Mouse (Mus musculus) intestine, embryonic 16.5 days (tissue): ENCODE data around the gene Gabarap. TPM values are rescaled to one million over a fixed set of nuclear protein-coding genes. Genes with fewer than 3 reads are reported as not detected.

Experiments used
- ATAC-seq: fragments of 200-750 bp; cut with Nextera tagmentation; 2 replicates; pipeline ENCODE4 v1.8.0; 2017; ENCODE audit warnings: moderate TSS enrichment, moderate library complexity
- H3K27ac ChIP-seq: fragments of 300-500 bp; sonication (generic); 2 replicates; pipeline ENCODE4 v1.5.1; 2014; ENCODE audit warnings: mild to moderate bottlenecking, low read length
- H3K27me3 ChIP-seq: fragments of 300-500 bp; sonication (generic); replicated peaks from 2 replicates; pipeline ENCODE4 v1.6.1; 2014; ENCODE audit warnings: low read length, control low read depth, mixed read lengths; ENCODE audit not compliant: control insufficient read depth, insufficient read depth
- H3K36me3 ChIP-seq: fragments of 300-500 bp; sonication (generic); 2 replicates; pipeline ENCODE4 v1.6.1; 2014; ENCODE audit warnings: low read length, control low read depth; ENCODE audit not compliant: control insufficient read depth, insufficient read depth
- H3K4me1 ChIP-seq: fragments of 300-500 bp; sonication (generic); 2 replicates; pipeline ENCODE4 v1.6.1; 2014; ENCODE audit warnings: low read length, control low read depth, mixed read lengths; ENCODE audit not compliant: control insufficient read depth, insufficient read depth
- H3K4me2 ChIP-seq: fragments of 300-500 bp; sonication (generic); 2 replicates; pipeline ENCODE4 v1.6.1; 2014; ENCODE audit warnings: low read depth, low read length, control low read depth
- H3K4me3 ChIP-seq: fragments of 300-500 bp; sonication (generic); 2 replicates; pipeline ENCODE4 v1.5.1; 2014; ENCODE audit warnings: mild to moderate bottlenecking, low read length
- H3K9ac ChIP-seq: fragments of 300-500 bp; sonication (generic); 2 replicates; pipeline ENCODE4 v1.6.1; 2014; ENCODE audit warnings: low read depth, low read length
- H3K9me3 ChIP-seq: fragments of 300-500 bp; sonication (generic); 2 replicates; pipeline ENCODE4 v1.6.1; 2016; ENCODE audit warnings: low read length, control low read depth; ENCODE audit not compliant: control insufficient read depth
- WGBS: fragments of 180-500 bp; shearing (Covaris S2); extraction: QIAGEN DNeasy Blood & Tissue Kit; methylation state at CpG from one replicate; pipeline ENCODE4 v1.1.7; 2014; 5-methylcytosine and 5-hydroxymethylcytosine counted together
- polyA plus RNA-seq: library from polyadenylated mRNA; unstranded; fragments of >200 nt; fragmentation: Nextera tagmentation; extraction: Ambion mirVana; gene quantifications from 2 replicates; pipeline ENCODE4 v1.2.1, GENCODE M21; 2015

Gabarap gene
- polyA plus RNA-seq, 1 experiment from 2014 or later = 639 TPM

- H3K4me2 ChIP-seq = peak overlapping the region; percentile 50
- 28% methylated on average over 17 of the region's 17 CpGs for WGBS
- H3K9ac ChIP-seq = peak overlapping the region; percentile 81
- peak overlapping the region; percentile 97 for H3K27ac ChIP-seq
- peaks cover 15% of the 10 kb centered on the region for H3K27me3 ChIP-seq
- H3K36me3 ChIP-seq = 0 out of 2 replicates have a peak, but pooled peaks cover 2% of the 10 kb centered on the region
- no peaks in the 10 kb centered on the region for H3K9me3 ChIP-seq
- peaks cover 12% of the 10 kb centered on the region for H3K4me1 ChIP-seq
- H3K4me3 ChIP-seq = peak overlapping the region; percentile 62
- ATAC-seq = no peak
These were observed 24.0 kb upstream of the Gabarap start for GRCm38 (mm10) chr11:69966860-69967517.

DNA sequence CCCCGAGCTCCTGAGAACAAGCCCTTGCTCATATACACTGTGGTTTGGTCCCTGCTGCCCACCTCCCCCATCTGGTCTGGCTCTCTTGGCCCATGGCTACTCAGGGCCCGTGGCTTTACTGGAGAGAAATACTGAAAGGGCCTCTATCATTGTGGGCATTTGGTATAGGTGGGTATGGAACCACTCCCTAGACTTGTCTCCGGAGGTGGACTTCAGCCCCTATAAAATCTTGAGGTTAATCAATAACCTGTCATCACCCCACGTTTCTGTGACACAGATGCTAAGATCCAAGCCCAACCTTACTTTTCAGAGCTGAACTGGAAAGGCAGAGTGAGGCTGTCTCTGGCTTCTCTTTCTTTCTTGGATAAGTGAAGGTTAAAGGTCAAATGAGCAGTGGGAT lies 22.1 kb upstream of the Gabarap start:
- peak overlapping the region; percentile 97 for H3K27ac ChIP-seq
- ATAC-seq = peak; percentile 66
- H3K9me3 ChIP-seq = no peaks in the 10 kb centered on the region
- H3K27me3 ChIP-seq = peaks cover 15% of the 10 kb centered on the region
- peak overlapping the region; percentile 50; the same call in 1 of the 2 replicates for H3K4me2 ChIP-seq
- H3K9ac ChIP-seq = peak overlapping the region; percentile 58
- peak overlapping the region; percentile 62 for H3K4me3 ChIP-seq
- 52% methylated on average over 4 of the region's 4 CpGs for WGBS
- peaks cover 12% of the 10 kb centered on the region for H3K4me1 ChIP-seq
- H3K36me3 ChIP-seq = 0 out of 2 replicates have a peak, but pooled peaks cover 2% of the 10 kb centered on the region

GRCm38 (mm10) chr11:69970222-69970621 lies 20.7 kb upstream of the Gabarap start:
- H3K27ac ChIP-seq = peak overlapping the region; percentile 97
- no peak overlapping the region; the same call in 1 of the 2 replicates for H3K9ac ChIP-seq
- H3K36me3 ChIP-seq = peaks cover 5% of the 10 kb centered on the region; the same call in 1 of the 2 replicates
- no peak overlapping the region for H3K4me2 ChIP-seq
- H3K9me3 ChIP-seq = no peaks in the 10 kb centered on the region
- H3K4me3 ChIP-seq = no peak overlapping the region
- peaks cover 6% of the 10 kb centered on the region for H3K27me3 ChIP-seq
- no peak for ATAC-seq
- WGBS = 61% methylated on average over 6 of the region's 6 CpGs
- H3K4me1 ChIP-seq = peaks cover 12% of the 10 kb centered on the region

DNA sequence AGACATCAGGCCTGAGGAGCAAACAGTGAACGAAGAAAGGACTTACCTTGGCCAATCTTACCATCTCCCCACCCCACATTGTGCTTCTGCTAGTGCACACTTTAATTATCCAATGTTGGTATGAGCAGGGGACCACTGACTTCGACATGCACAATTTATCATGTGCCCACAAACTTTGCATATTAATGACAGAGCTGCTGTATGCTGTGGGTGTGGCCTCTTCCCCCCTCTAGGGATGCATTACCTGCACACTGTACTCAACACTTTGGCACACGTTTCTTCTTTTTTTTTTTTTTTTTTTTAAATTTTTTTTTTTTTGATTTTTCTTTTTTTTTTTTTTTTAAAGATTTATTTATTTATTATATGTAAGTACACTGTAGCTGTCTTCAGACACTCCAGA lies 20.2 kb upstream of the Gabarap start:
- Histone ChIP-seq H3K4me3 (no peak overlapping the region), H3K27ac (peak overlapping the region; percentile 97), H3K9me3 (no peaks in the 10 kb centered on the region), H3K9ac (no peak overlapping the region; the same call in 1 of the 2 replicates), H3K4me2 (no peak overlapping the region), H3K4me1 (peaks cover 9% of the 10 kb centered on the region), H3K27me3 (0 out of 2 replicates have a peak, but pooled peaks cover 3% of the 10 kb centered on the region), H3K36me3 (peaks cover 5% of the 10 kb centered on the region; the same call in 1 of the 2 replicates)
- ATAC-seq = no peak
- 55% methylated on average over 3 of the region's 3 CpGs for WGBS

DNA sequence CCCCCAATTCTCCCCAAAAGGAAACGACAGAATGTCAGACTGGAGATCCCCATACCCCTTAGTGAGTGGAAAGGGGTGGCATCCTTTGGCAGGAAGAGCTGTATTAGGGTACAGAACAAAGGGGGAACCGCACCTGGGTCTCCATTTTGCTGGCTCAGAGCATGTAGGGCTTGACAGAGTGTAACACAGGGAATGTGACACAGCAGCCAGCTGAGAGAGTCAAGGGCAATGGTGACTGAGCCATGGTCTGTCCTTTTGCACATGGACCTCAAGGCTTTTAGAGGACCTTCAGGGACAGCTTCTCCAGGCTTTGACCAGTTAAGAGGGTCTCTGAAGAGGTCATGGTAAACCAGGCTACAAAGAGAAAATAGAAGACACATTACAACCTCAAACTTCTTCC lies 16.0 kb upstream of the Gabarap start:
- no peak for ATAC-seq
- Histone ChIP-seq H3K36me3 (peaks cover 7% of the 10 kb centered on the region; the same call in 1 of the 2 replicates), H3K4me3 (no peak overlapping the region), H3K27me3 (no peaks in the 10 kb centered on the region), H3K9ac (no peak overlapping the region), H3K27ac (no peak overlapping the region), H3K4me2 (no peak overlapping the region), H3K9me3 (no peaks in the 10 kb centered on the region), H3K4me1 (peaks cover 11% of the 10 kb centered on the region)
- WGBS = 93% methylated on average over 2 of the region's 2 CpGs

DNA sequence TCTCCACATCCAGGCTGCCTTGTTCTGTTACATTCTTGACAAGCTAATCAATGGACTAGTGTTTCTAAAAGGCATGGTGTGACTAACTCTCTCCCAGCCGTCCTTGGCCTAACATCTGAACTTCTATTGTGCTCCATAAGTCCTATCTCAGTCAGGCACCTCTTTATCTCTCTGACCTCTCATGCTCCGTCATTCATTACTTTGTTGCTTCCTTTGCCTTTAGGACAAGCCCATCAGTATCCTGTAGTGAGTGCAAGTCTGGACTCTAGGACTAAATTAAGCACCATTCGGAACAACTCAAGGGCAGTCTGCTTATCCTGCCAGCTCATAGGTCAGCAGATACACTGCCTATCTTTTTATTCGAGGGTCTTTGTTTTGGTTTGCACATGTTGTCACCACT lies 14.7 kb upstream of the Gabarap start:
- 73% methylated on average over 4 of the region's 4 CpGs for WGBS
- peaks cover 7% of the 10 kb centered on the region; the same call in 1 of the 2 replicates for H3K36me3 ChIP-seq
- no peak for ATAC-seq
- H3K27me3 ChIP-seq = no peaks in the 10 kb centered on the region
- peaks cover 7% of the 10 kb centered on the region for H3K4me1 ChIP-seq
- H3K4me2 ChIP-seq = no peak overlapping the region
- H3K9me3 ChIP-seq = no peaks in the 10 kb centered on the region
- H3K27ac ChIP-seq = no peak overlapping the region
- H3K9ac ChIP-seq = no peak overlapping the region
- H3K4me3 ChIP-seq = no peak overlapping the region

- WGBS = 1% methylated on average over 16 of the region's 16 CpGs
- H3K4me3 ChIP-seq = peak overlapping the region; percentile 100
- no peaks in the 10 kb centered on the region for H3K27me3 ChIP-seq
- H3K27ac ChIP-seq = peak overlapping the region; percentile 100
- H3K9me3 ChIP-seq = no peaks in the 10 kb centered on the region
- peaks cover 24% of the 10 kb centered on the region for H3K4me1 ChIP-seq
- ATAC-seq = no peak
- H3K36me3 ChIP-seq = peaks cover 9% of the 10 kb centered on the region
- peak overlapping the region; percentile 81 for H3K9ac ChIP-seq
- H3K4me2 ChIP-seq = peak overlapping the region; percentile 84
These were observed 11.1 kb upstream of the Gabarap start for GRCm38 (mm10) chr11:69979827-69980195.

- Histone ChIP-seq H3K27me3 (no peaks in the 10 kb centered on the region), H3K36me3 (peaks cover 13% of the 10 kb centered on the region), H3K27ac (peak overlapping the region; percentile 100), H3K4me3 (peak overlapping the region; percentile 100), H3K9ac (peak overlapping the region; percentile 100), H3K4me2 (peak overlapping the region; percentile 84), H3K9me3 (no peaks in the 10 kb centered on the region), H3K4me1 (peaks cover 24% of the 10 kb centered on the region)
- WGBS = under 1% methylated on average over 51 of the region's 60 CpGs
- peak; percentile 95 for ATAC-seq
These were observed 10.5 kb upstream of the Gabarap start for GRCm38 (mm10) chr11:69980196-69981140.

GRCm38 (mm10) chr11:69981141-69981762 lies 9.7 kb upstream of the Gabarap start, which contains the start of gene Ctdnep1:
Ctdnep1 (plus strand) TSS chr11:69981156.
- H3K9ac ChIP-seq = peak within 1 kb of the TSS; percentile 100
- peak within 1 kb of the TSS; percentile 100 for H3K27ac ChIP-seq
- H3K27me3 ChIP-seq = no peaks in the 10 kb centered on the region
- under 1% methylated on average over 42 of the region's 43 CpGs for WGBS
- no peak; the same call in 1 of the 2 replicates for ATAC-seq
- peak within 1 kb of the TSS; percentile 94 for H3K4me2 ChIP-seq
- peaks cover 24% of the 10 kb centered on the region for H3K4me1 ChIP-seq
- peak within 1 kb of the TSS; percentile 100 for H3K4me3 ChIP-seq
- no peaks in the 10 kb centered on the region for H3K9me3 ChIP-seq
- peaks cover 11% of the 10 kb centered on the region; the same call in 1 of the 2 replicates for H3K36me3 ChIP-seq
